Comparison of ENCODE assay signal across 22 mouse cellular contexts in the genomic region with DNA sequence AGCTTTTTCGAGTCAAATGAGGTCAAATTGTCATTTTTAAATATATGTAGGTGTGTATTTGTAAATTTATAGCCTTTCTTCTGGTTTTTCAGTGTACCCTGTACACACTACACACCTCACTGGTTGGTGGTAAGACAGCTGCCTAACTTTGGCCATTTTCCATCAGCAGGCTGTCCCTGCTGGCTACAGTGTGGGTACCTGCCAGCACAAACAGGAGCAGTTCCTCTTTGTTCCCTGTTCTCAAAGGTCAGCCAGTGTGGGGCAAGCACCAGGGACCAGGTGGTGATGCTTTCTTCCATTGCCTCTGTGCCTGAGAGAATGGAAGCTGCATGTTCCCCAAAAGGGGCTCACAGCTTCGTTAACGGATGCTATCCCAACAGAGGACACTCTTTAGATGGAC. TPM values are rescaled to one million over a fixed set of nuclear protein-coding genes. Genes with fewer than 3 reads are reported as not detected.
DNase-seq lines count a peak whose midpoint lies in the region; ATAC-seq and TF ChIP-seq lines count a peak whose summit lies in the region.
"Had no signal": no experiment of that assay in that cellular context is flagged by ENCODE, and none has a peak within 500 bp of the region (broad histone marks: within the 10 kb centered on the region; RNA-seq: fewer than 3 reads in every experiment).

No protein-coding gene starts in this region.

- no peak for TF ChIP-seq CTCF in hindbrain, postnatal 0 days (IDR thresholded peaks at IDR 0.05; ENCODE audit: low read depth)

- no peaks in the 10 kb centered on the region for H3K4me1 ChIP-seq in hindbrain, postnatal 0 days (ENCODE audit: insufficient read depth, low read length)
- no peaks in the 10 kb centered on the region for H3K4me1 ChIP-seq in hindbrain, embryonic 12.5 days
- H3K4me1 ChIP-seq: embryonic facial prominence, embryonic 13.5 days; heart, embryonic 10.5 days; hindbrain, embryonic 13.5 days; intestine, embryonic 15.5 days; limb, embryonic 13.5 days; liver, embryonic 15.5 days; midbrain, embryonic 13.5 days; neural tube, embryonic 13.5 days had no signal

- H3K27me3 ChIP-seq in hindbrain, postnatal 0 days (ENCODE audit: insufficient read depth, low read length) = no peaks in the 10 kb centered on the region
- no peaks in the 10 kb centered on the region for H3K27me3 ChIP-seq in hindbrain, embryonic 12.5 days
- H3K27me3 ChIP-seq: embryonic facial prominence, embryonic 13.5 days; hindbrain, embryonic 13.5 days; intestine, embryonic 15.5 days; limb, embryonic 13.5 days; liver, embryonic 15.5 days; midbrain, embryonic 13.5 days; neural tube, embryonic 13.5 days had no signal

- no peaks in the 10 kb centered on the region for H3K9me3 ChIP-seq in hindbrain, postnatal 0 days (ENCODE audit: low read length)
- H3K9me3 ChIP-seq in hindbrain, embryonic 12.5 days (replicated peaks) = no peaks in the 10 kb centered on the region
- H3K9me3 ChIP-seq: embryonic facial prominence, embryonic 13.5 days; heart, embryonic 10.5 days; hindbrain, embryonic 13.5 days; intestine, embryonic 15.5 days; limb, embryonic 13.5 days; liver, embryonic 15.5 days; midbrain, embryonic 13.5 days; neural tube, embryonic 13.5 days had no signal

- ATAC-seq in hindbrain, postnatal 0 days = peak; percentile 47; the same call in 1 of the 2 replicates
- no peak for ATAC-seq in hindbrain, embryonic 12.5 days (ENCODE audit: low FRiP score)
- peak; percentile 90 for ATAC-seq in cerebellum, adult (ENCODE audit: insufficient number of reproducible peaks, low FRiP score, low TSS enrichment)
- peak; percentile 62 to 69; a peak in 3 of 4 replicates for ATAC-seq in hematopoietic stem cell, adult 5-6 weeks (replicated peaks in 1 of 2; ENCODE audit: insufficient read depth in 1 of 2, low FRiP score in 2 of 2, low TSS enrichment in 1 of 2, low read depth in 1 of 2, poor library complexity in 2 of 2, severe bottlenecking in 2 of 2)
- ATAC-seq: forebrain, embryonic 16.5 days; intestine, embryonic 15.5 days; midbrain, embryonic 13.5 days had no signal

- WGBS in hindbrain, postnatal 0 days = 55% methylated on average over 3 of the region's 3 CpGs
- 76% methylated on average over 3 of the region's 3 CpGs for WGBS in hindbrain, embryonic 12.5 days

- H3K4me3 ChIP-seq in hindbrain, postnatal 0 days (ENCODE audit: low read length) = no peak overlapping the region
- H3K4me3 ChIP-seq in hindbrain, embryonic 12.5 days = no peak overlapping the region
- H3K4me3 ChIP-seq: embryonic facial prominence, embryonic 13.5 days; heart, embryonic 10.5 days; hindbrain, embryonic 13.5 days; intestine, embryonic 15.5 days; limb, embryonic 13.5 days; liver, embryonic 15.5 days; midbrain, embryonic 13.5 days; neural tube, embryonic 13.5 days had no signal

- H3K27ac ChIP-seq in hindbrain, postnatal 0 days = no peak overlapping the region
- H3K27ac ChIP-seq in hindbrain, embryonic 12.5 days = no peak overlapping the region
- H3K27ac ChIP-seq: embryonic facial prominence, embryonic 13.5 days; heart, embryonic 10.5 days; hindbrain, embryonic 13.5 days; intestine, embryonic 15.5 days; limb, embryonic 13.5 days; liver, embryonic 15.5 days; midbrain, embryonic 13.5 days; neural tube, embryonic 13.5 days had no signal

- no peak overlapping the region for H3K4me2 ChIP-seq in hindbrain, postnatal 0 days (ENCODE audit: low read depth, low read length)
- H3K4me2 ChIP-seq in hindbrain, embryonic 12.5 days (replicated peaks) = no peak overlapping the region
- H3K4me2 ChIP-seq: embryonic facial prominence, embryonic 13.5 days; hindbrain, embryonic 13.5 days; intestine, embryonic 15.5 days; limb, embryonic 13.5 days; liver, embryonic 15.5 days; midbrain, embryonic 13.5 days; neural tube, embryonic 13.5 days had no signal

- H3K9ac ChIP-seq in hindbrain, postnatal 0 days (replicated peaks; ENCODE audit: low read length) = no peak overlapping the region
- no peak overlapping the region for H3K9ac ChIP-seq in hindbrain, embryonic 12.5 days
- H3K9ac ChIP-seq: embryonic facial prominence, embryonic 13.5 days; hindbrain, embryonic 13.5 days; intestine, embryonic 15.5 days; limb, embryonic 13.5 days; liver, embryonic 15.5 days; midbrain, embryonic 13.5 days; neural tube, embryonic 13.5 days had no signal

- DNase-seq in hindbrain, postnatal 0 days (ENCODE audit: low spot score) = no peak
- DNase-seq in cerebellum, adult 9-10 months = peak; percentile 49
- DNase-seq in adipocyte (ENCODE audit: low spot score) = no peak
- no peak for DNase-seq in frontal cortex, postnatal 36 days (ENCODE audit: low spot score in 2 of 2)
- DNase-seq: adrenal gland, adult 2 months; B cell, adult 2 months; kidney, postnatal 4 days; spleen, adult 18-20 months; thymus, adult 18-20 months; thymus, postnatal 4 days had no signal

- H3K36me3 ChIP-seq in hindbrain, postnatal 0 days (ENCODE audit: insufficient read depth, low read length) = no peaks in the 10 kb centered on the region
- H3K36me3 ChIP-seq in hindbrain, embryonic 12.5 days = no peaks in the 10 kb centered on the region
- H3K36me3 ChIP-seq: embryonic facial prominence, embryonic 13.5 days; heart, embryonic 10.5 days; hindbrain, embryonic 13.5 days; intestine, embryonic 15.5 days; limb, embryonic 13.5 days; liver, embryonic 15.5 days; midbrain, embryonic 13.5 days; neural tube, embryonic 13.5 days had no signal

RNA-seq across cellular contexts. Expression of a gene that starts 28.0 kb away (rescaled TPM):
- total RNA-seq in hindbrain, postnatal 0 days (2014; rRNA removed) = 12.5 and 15.0 TPM in 2 replicates
- polyA plus RNA-seq in hindbrain, postnatal 0 days (2015; fragmentation: Nextera tagmentation; extraction: Ambion mirVana) = 1.9 and 2.1 TPM in 2 replicates
- 3.7 and 3.9 TPM in 2 replicates for polyA plus RNA-seq in hindbrain, embryonic 12.5 days (2016; fragmentation: Nextera tagmentation; extraction: Ambion mirVana)
- total RNA-seq in hematopoietic stem cell, adult 5-6 weeks (2017) = 0.13 TPM in 1 of 2 replicates, not detected in the other

Comparison
In these comparisons a context has a peak if more than half of its experiments do, and no peak if none do; other contexts are left out.
1. RNA of a gene that starts 28.0 kb away (total RNA-seq): 12.5 to 15.0 TPM in hindbrain, postnatal 0 days; 0.13 TPM in hematopoietic stem cell, adult 5-6 weeks; every median in the first group is over 10 times any median in the second.